Mouse (Mus musculus) kidney, embryonic 14.5 days (tissue): ENCODE data around the gene G6pc2. TPM values are rescaled to one million over a fixed set of nuclear protein-coding genes. Genes with fewer than 3 reads are reported as not detected.

ENCODE experiments used
- ATAC-seq: fragments of 200-750 bp; cut with Nextera tagmentation; 2 replicates; pipeline ENCODE4 v1.8.0; 2017; ENCODE audit warnings: moderate number of reproducible peaks, mild to moderate bottlenecking, moderate TSS enrichment, moderate library complexity; ENCODE audit not compliant: low FRiP score, low TSS enrichment
- H3K27ac ChIP-seq: fragments of 300-500 bp; sonication (generic); 2 replicates; pipeline ENCODE4 v1.5.1; 2014; ENCODE audit warnings: low read depth, mild to moderate bottlenecking, low read length, moderate library complexity, mixed read lengths
- H3K27me3 ChIP-seq: fragments of 300-500 bp; sonication (generic); 2 replicates; pipeline ENCODE4 v1.6.1; 2014; ENCODE audit warnings: mild to moderate bottlenecking, low read length; ENCODE audit not compliant: control insufficient read depth, insufficient read depth
- H3K36me3 ChIP-seq: fragments of 300-500 bp; sonication (generic); 2 replicates; pipeline ENCODE4 v1.6.1; 2014; ENCODE audit warnings: low read length, mixed read lengths; ENCODE audit not compliant: control insufficient read depth, insufficient read depth
- H3K4me1 ChIP-seq: fragments of 300-500 bp; sonication (generic); 2 replicates; pipeline ENCODE4 v1.6.1; 2014; ENCODE audit warnings: low read length, mixed read lengths; ENCODE audit not compliant: control insufficient read depth, insufficient read depth
- H3K4me2 ChIP-seq: fragments of 300-500 bp; sonication (generic); replicated peaks from 2 replicates; pipeline ENCODE4 v1.6.1; 2014; ENCODE audit warnings: low read depth, mild to moderate bottlenecking, low read length
- H3K4me3 ChIP-seq: fragments of 300-500 bp; sonication (generic); 2 replicates; pipeline ENCODE4 v1.5.1; 2014; ENCODE audit warnings: mild to moderate bottlenecking, low read length
- H3K9ac ChIP-seq: fragments of 300-500 bp; sonication (generic); 2 replicates; pipeline ENCODE4 v1.6.1; 2014; ENCODE audit warnings: low read depth, mild to moderate bottlenecking, low read length, moderate library complexity
- H3K9me3 ChIP-seq: fragments of 300-500 bp; sonication (generic); 2 replicates; pipeline ENCODE4 v1.6.1; 2016; ENCODE audit warnings: low read length; ENCODE audit not compliant: control insufficient read depth
- WGBS: fragments of 180-500 bp; shearing (Covaris S2); extraction: QIAGEN DNeasy Blood & Tissue Kit; methylation state at CpG from one replicate; pipeline ENCODE4 v1.1.7; 2014; 5-methylcytosine and 5-hydroxymethylcytosine counted together
- polyA plus RNA-seq: library from polyadenylated mRNA; unstranded; fragments of >200 nt; fragmentation: Nextera tagmentation; extraction: Ambion mirVana; gene quantifications from 2 replicates; pipeline ENCODE4 v1.2.1, GENCODE M21; 2014

G6pc2 gene
- polyA plus RNA-seq, 1 experiment from 2014 or later, result 5.0 TPM

- H3K4me1 ChIP-seq, result no peaks in the 10 kb centered on the region
Measured at GRCm38 (mm10) chr2:69264069-69264618, 53.3 kb downstream of the G6pc2 start.

GRCm38 (mm10) chr2:69275875-69276274 lies 65.0 kb downstream of the G6pc2 start:
- H3K9me3 ChIP-seq, result no peaks in the 10 kb centered on the region
- WGBS, result 2% methylated on average over 1 of the region's 1 CpGs
- H3K4me1 ChIP-seq, result no peaks in the 10 kb centered on the region
- H3K9ac ChIP-seq, result no peak overlapping the region
- peak; percentile 49; the same call in 1 of the 2 replicates for ATAC-seq
- no peak overlapping the region for H3K4me3 ChIP-seq
- no peaks in the 10 kb centered on the region for H3K36me3 ChIP-seq
- H3K27me3 ChIP-seq, result no peaks in the 10 kb centered on the region
- no peak overlapping the region for H3K27ac ChIP-seq
- H3K4me2 ChIP-seq, result no peak overlapping the region

More at GRCm38 (mm10) chr2:69264069-69264618, 53.3 kb downstream of the G6pc2 start:
- no peak overlapping the region for H3K4me3 ChIP-seq
- H3K4me2 ChIP-seq, result no peak overlapping the region
- peak; percentile 72 for ATAC-seq
- no peaks in the 10 kb centered on the region for H3K36me3 ChIP-seq
- H3K9me3 ChIP-seq, result no peaks in the 10 kb centered on the region
- H3K27ac ChIP-seq, result no peak overlapping the region; the same call in 1 of the 2 replicates
- H3K9ac ChIP-seq, result no peak overlapping the region
- H3K27me3 ChIP-seq, result no peaks in the 10 kb centered on the region

Other genes with a start within 250 kb of the G6pc2 start
- 5.4 and 5.9 TPM in 2 replicates for gene Nostrin, start 75.3 kb upstream of the G6pc2 start, polyA plus RNA-seq
- gene Spc25, start 4.9 kb upstream of the G6pc2 start, polyA plus RNA-seq, result 268 and 319 TPM in 2 replicates
- gene Abcb11, start 131.5 kb downstream of the G6pc2 start, polyA plus RNA-seq, result not detected in 2 replicates
- gene Dhrs9, start 169.4 kb downstream of the G6pc2 start, polyA plus RNA-seq, result not detected in 2 replicates